Mouse (Mus musculus) induced T-regulatory cell, adult 2 months (primary cell): Measurements from ENCODE around the gene Zfp536.
"Not testable (repeated sequence)": the region's sequence is repeated elsewhere in the genome, so short reads cannot be mapped to it uniquely, and the experiment has no call there.

Source experiments
- DNase-seq: peaks from one replicate; pipeline ENCODE4 v3.0.0-alpha.2; 2012; ENCODE audit warnings: low read depth

Gene Zfp536

DNA sequence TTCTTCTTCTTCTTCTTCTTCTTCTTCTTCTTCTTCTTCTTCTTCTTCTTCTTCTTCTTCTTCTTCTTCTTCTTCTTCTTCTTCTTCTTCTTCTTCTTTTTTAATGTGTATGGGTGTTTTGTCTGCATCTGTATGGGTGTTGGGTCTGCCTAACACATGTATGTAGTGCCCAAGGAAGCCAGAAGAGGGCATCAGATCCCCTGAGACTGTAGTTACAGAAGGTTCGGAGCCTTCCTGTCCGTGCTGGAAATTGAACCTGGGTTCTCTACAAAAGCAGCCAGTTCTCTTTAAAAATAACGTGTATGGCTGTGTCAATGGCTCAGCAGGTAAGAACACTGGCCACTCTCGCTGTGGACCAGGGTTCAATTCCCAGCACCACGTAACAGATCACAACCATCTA, 167.0 kb downstream of the Zfp536 start:
- DNase-seq, result no peak

DNA sequence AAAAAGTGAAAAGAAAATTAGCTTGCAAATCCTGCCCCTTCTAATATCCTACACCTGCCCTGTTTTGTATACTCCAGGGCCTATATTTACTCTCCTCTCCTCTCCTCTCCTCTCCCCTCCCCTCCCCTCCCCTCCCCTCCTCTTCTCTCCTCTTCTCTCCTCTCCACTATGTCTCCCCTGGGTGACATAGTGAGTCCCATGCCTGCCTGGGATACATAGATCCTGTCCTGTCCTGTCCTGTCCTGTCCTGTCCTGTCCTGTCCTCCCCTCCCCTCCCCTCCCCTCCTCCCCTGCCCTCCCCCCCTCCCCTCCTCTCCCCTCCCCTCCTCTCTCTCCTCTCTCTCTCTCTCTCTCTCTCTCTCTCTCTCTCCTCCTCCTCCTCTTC, 169.9 kb downstream of the Zfp536 start:
- DNase-seq, result not testable (repeated sequence)

DNA sequence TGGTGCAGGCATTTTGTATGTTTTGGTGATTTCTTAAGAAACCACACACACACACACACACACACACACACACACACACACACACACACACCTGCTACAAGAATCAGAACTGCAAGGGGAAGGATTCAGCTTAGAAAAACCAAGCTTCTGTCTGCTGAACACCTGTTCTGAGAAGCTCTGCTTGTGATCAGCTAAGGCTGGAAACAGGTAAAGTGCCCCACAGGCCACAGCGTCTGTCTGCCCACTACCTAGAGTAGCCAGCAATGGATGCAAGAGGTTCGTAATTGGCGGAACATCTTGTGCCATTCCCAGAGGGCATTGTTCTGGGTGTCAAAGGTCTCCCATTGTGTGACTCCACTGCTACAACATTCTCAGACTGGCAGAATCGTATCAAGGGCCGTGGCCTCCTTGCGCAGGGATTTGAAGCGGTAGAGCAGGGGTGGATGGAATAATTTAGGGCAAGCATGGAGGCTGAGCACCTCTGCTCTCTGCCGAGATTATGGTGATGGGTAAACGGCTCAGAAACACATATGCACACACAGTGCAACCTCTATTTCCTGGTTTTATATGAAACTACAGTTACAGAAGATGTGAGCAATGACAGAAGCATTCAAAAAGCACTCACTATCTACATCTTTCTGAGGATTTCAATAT, 170.4 kb downstream of the Zfp536 start:
- no peak for DNase-seq

- DNase-seq, result no peak
Observed at GRCm38 (mm10) chr7:37600318-37600717, 173.1 kb downstream of the Zfp536 start.

DNA sequence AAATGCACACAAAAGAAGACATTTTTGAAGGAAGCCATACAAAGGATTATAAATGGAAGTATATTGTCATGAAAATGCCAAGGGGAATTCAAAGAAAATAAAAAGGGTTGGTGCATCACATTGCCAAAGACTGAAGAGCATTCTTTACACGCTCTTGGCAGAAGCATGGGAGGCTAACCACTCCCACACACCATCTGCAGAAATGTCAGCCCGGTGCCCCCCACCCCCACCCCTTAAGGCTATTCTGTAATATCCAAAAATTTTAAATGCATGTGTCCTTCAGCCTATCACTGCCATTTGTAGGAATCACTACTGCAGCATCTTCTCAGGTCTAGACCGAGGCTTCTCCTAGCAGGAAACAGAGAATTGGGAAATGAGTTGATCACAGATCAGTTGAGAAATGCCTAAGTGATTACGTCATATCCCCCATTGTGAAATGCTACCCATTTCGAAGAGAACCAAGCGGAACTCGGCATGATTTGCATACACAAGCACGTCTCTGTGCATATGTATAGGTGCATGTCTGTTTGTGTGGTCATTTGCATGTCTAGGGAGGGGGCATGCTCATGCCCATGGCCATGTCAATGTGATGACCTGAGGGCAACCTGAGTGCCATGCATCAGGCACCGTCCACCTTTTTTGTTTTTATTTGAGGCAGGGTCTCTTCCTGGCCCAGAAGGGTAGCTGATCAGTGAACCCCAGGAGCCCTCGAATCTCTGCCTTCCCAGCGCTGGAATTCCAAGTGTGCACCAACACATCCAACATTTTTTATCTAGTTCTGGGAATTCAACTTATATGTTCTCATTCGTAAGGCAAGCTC, 179.0 kb downstream of the Zfp536 start:
- DNase-seq, result no peak

- DNase-seq, result no peak
Observed at GRCm38 (mm10) chr7:37593566-37593965, 179.9 kb downstream of the Zfp536 start.

GRCm38 (mm10) chr7:37586694-37587093, 186.7 kb downstream of the Zfp536 start:
- no peak for DNase-seq

DNA sequence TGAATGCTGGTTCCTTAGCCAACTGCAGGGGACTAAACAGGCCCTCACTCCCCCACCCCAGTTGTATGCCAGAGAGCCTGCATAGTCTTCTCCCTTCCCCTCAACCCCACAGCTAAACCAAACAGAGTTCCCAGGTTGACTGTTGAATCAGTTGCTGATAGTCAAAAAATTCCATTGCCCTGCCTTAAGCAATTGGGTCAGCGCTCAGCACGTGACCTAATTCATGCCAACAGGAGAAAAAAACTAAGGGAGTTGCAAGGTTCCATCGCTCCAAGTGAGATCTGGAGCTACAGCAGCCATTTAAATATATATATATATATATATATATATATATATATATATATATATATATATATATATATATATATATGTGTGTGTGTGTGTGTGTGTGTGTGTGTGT, 192.2 kb downstream of the Zfp536 start:
- DNase-seq, result no peak

GRCm38 (mm10) chr7:37580554-37580953, 192.9 kb downstream of the Zfp536 start:
- no peak for DNase-seq

DNA sequence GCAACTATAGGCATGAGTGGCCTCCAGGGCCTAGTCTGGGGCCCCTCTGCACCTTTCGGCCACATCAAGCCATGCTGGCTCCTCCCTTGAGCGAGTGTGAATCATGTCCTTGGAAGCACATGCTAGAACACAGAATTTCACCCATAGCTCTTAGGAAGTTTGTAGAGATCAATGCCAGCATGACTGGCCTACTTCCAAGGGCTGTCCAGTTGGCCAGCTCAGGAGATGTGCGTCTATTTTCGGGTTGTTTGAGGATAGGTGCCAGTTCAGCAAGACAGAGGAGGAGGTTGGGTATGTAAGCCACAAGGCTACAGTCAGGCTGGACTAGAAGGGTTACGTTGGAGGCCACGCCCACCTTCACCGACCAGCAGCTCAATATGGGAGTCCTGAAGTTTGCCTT, 201.4 kb downstream of the Zfp536 start:
- DNase-seq, result no peak

DNA sequence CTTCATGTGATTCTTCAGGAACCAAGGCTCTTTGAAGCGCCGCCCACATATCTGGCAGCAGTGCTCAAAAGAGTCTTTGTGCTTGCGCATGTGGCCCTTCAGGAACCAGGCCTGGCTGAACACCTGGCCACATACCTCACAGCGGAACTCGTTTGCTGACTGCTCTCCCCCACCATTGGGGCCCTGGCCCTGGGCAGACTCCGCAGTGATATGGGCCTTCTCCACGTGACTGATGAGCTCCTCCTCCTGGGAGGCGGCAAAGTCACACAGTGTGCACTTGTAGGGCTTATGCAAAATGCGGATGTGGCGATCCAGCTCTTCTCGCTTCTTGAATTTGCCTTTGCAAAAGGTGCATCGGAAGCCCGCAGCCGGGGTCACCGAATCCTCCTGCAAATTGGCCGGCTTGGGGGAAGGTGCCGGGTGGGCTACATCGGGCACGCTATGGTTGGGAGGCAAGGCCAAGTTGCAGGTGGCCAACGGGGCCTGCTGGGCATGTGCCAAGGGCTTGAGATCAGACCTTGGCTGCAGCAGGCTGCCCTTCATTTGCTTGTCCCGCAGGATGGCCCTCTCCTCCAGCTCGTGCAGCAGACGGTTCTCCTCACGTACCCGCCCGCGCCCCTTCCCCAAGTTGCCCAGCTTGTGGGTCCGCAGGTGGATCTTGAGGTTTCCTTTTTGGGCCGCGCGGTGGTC, 204.5 kb downstream of the Zfp536 start:
- DNase-seq, result peak; percentile 4

- no peak for DNase-seq
Observed at GRCm38 (mm10) chr7:37568041-37568440, 205.4 kb downstream of the Zfp536 start.

- no peak for DNase-seq
Observed at GRCm38 (mm10) chr7:37566019-37566418, 207.4 kb downstream of the Zfp536 start.

DNA sequence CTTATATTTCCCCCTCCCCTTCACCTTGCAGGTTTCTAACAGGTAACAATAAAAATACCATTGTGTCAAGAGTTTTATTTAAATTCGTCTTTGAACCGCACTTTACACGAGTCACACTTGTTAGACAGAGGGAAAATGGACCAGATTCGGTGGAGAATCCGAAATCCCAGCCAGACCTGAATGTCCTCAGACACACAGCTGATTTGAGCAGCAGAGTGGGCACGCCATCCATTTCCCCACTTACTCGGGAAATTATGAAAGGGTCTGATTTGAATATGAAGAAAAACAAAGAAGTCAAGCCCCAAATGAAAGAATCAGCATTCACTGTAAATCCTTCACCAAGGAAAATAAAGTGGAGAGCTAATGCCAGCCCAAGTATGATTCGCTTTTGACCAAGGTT, 208.1 kb downstream of the Zfp536 start:
- no peak for DNase-seq

DNA sequence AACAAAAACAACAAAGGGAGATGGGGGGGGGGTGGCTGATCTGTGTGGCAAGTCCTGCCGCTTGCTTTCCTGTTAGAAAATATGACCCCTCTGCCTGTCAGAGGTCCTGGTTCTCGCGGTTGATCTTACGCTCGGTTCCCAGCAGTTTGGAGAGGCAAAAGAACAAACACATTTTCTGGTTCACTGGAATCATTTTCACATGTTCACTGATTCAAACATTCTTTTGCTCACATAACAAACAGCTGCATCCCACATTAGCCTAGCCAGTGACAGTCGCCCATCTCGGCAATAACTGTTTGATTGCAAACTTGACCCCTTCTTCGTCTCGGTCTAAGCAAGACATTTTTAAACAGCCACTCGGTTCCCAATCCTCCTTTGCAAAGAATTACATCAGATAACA, 208.8 kb downstream of the Zfp536 start:
- DNase-seq, result no peak

DNA sequence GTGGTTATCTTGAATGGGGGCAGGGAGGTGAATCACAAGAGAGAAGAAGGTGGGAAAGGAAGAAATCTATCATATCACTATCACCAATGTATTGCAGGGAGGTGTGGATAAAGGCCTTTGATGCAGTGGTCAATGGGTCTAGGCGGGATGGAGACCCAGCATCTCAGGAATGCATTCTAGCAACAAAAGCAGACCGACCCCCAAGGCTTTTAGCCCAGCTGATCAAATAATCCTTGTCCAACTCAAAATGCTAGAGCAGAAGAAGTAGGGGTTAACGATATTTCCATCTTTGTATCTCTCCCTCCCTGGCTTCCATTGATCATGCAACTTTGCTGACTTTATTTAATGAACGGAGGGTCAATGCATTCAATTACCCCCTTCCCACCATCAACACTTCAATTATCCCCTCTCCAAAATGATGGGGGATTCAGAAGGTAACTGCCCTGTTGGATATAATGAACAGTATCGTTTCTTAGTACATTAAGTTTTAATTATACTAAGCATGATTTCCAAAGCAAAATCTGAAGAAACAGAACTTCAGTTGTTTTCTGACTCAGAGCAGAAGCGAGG, 209.5 kb downstream of the Zfp536 start:
- no peak for DNase-seq

- DNase-seq, result no peak
Observed at GRCm38 (mm10) chr7:37563171-37563574, 210.3 kb downstream of the Zfp536 start.

DNA sequence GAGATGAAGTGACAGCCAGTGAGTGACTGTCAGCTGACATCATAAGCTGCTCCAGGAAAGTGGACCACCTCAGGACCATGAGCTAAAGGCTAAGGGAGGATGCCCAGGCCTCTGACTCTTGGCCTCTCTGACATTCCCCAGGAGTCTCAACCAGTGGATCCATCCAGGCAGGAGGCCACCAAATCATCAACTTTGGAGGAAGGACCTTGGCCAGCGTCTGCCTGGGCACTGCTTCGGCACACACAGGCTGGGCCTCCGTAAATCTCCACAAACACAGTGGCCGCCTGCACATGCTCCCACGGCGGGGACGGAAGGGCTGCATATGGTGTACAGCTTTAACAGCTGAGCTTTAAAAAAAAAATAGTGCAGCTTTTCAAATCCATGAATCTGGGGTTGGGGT, 210.9 kb downstream of the Zfp536 start:
- DNase-seq, result no peak

DNA sequence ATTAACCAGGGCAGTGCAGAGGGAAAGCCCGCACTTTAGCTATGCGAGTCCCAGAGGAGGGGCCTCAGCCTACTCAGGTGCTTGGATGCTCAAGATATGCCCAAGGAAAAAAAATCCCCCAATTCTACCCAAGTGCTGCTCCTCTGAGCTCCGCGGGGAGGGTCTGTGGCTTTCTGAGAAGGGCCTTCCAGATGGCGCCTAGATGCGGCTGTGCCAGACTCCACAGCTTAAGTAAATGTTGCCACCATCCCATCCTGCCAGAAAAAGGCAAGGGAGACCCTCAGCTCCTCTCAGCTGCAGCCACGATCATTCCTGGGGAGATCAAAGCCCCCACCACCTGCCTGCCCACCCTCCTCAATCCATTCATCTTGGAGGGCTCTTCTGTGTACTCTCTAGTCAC, 212.9 kb downstream of the Zfp536 start:
- DNase-seq, result no peak

DNA sequence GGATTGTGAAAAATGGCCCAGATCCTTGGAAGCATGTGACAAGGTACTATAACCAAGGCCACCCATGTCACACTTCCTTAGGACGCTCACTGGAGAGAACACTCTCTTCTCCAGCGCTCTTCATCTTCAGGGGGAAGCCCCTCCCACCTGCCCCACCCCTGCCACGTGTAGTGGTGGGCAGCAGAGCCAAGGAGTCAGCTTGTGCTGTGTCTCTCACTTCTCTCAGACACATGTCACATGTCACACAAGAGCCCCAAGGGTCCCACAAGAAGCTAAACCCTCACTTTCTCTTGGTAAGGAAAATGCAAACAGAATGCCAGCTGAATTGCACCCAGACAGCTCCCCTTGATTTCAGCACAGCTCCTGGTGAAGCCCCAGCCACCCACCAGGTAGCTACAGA, 213.6 kb downstream of the Zfp536 start:
- no peak for DNase-seq

- no peak for DNase-seq
Observed at GRCm38 (mm10) chr7:37559341-37559740, 214.1 kb downstream of the Zfp536 start.

GRCm38 (mm10) chr7:37556811-37557210, 216.6 kb downstream of the Zfp536 start:
- no peak for DNase-seq

GRCm38 (mm10) chr7:37554405-37554804, 219.0 kb downstream of the Zfp536 start:
- DNase-seq, result no peak
